Mouse (Mus musculus) yolk sac, embryonic 10.5 days (tissue): ENCODE measurements around the gene Kcnt2.
A peak's percentile ranks its signal among the peaks of the same experiment; 100 is the strongest.

Experiments
- DNase-seq: peaks from one replicate; pipeline ENCODE4 v3.0.0-alpha.2; 2017; ENCODE audit warnings: low spot score

Gene Kcnt2

GRCm38 (mm10) chr1:140245876-140246597 lies at the start of gene Kcnt2:
TSS of gene Kcnt2 (plus strand) at chr1:140246158.
- DNase-seq: no peak

- DNase-seq: no peak
Measured at GRCm38 (mm10) chr1:140205329-140205728, 40.6 kb upstream of the Kcnt2 start.

GRCm38 (mm10) chr1:140225221-140225620 lies 20.7 kb upstream of the Kcnt2 start:
- DNase-seq: no peak

GRCm38 (mm10) chr1:140226673-140227072 lies 19.3 kb upstream of the Kcnt2 start:
- no peak for DNase-seq

GRCm38 (mm10) chr1:140245465-140245864 lies 493 bp upstream of the Kcnt2 start:
- DNase-seq: peak; percentile 64

- no peak for DNase-seq
Measured at GRCm38 (mm10) chr1:140264696-140265095, 18.7 kb downstream of the Kcnt2 start.

GRCm38 (mm10) chr1:140266047-140266446 lies 20.1 kb downstream of the Kcnt2 start:
- DNase-seq: no peak

GRCm38 (mm10) chr1:140266643-140267286 lies 20.8 kb downstream of the Kcnt2 start:
- DNase-seq: no peak

- DNase-seq: no peak
Measured at GRCm38 (mm10) chr1:140267288-140267687, 21.3 kb downstream of the Kcnt2 start.

GRCm38 (mm10) chr1:140273624-140274023 lies 27.7 kb downstream of the Kcnt2 start:
- no peak for DNase-seq

- no peak for DNase-seq
Measured at GRCm38 (mm10) chr1:140275813-140276212, 29.9 kb downstream of the Kcnt2 start.

GRCm38 (mm10) chr1:140293140-140293539 lies 47.2 kb downstream of the Kcnt2 start:
- DNase-seq: no peak

- DNase-seq: no peak
Measured at GRCm38 (mm10) chr1:140295482-140295881, 49.5 kb downstream of the Kcnt2 start.

GRCm38 (mm10) chr1:140304244-140304643 lies 58.3 kb downstream of the Kcnt2 start:
- no peak for DNase-seq

GRCm38 (mm10) chr1:140305344-140305743 lies 59.4 kb downstream of the Kcnt2 start:
- DNase-seq: no peak

- DNase-seq: no peak
Measured at GRCm38 (mm10) chr1:140306339-140306738, 60.4 kb downstream of the Kcnt2 start.

- no peak for DNase-seq
Measured at GRCm38 (mm10) chr1:140310739-140311138, 64.8 kb downstream of the Kcnt2 start.

GRCm38 (mm10) chr1:140325088-140325487 lies 79.1 kb downstream of the Kcnt2 start:
- no peak for DNase-seq

GRCm38 (mm10) chr1:140326709-140327108 lies 80.8 kb downstream of the Kcnt2 start:
- no peak for DNase-seq

GRCm38 (mm10) chr1:140333702-140334101 lies 87.7 kb downstream of the Kcnt2 start:
- DNase-seq: no peak

- DNase-seq: no peak
Measured at GRCm38 (mm10) chr1:140338417-140338816, 92.5 kb downstream of the Kcnt2 start.

- no peak for DNase-seq
Measured at GRCm38 (mm10) chr1:140339368-140339767, 93.4 kb downstream of the Kcnt2 start.

- no peak for DNase-seq
Measured at GRCm38 (mm10) chr1:140364787-140365186, 118.8 kb downstream of the Kcnt2 start.

GRCm38 (mm10) chr1:140373532-140373931 lies 127.6 kb downstream of the Kcnt2 start:
- no peak for DNase-seq
